Mouse (Mus musculus) adrenal gland, adult 8-10 months (tissue): ENCODE data around the gene Mcfd2. TPM values are rescaled to one million over a fixed set of nuclear protein-coding genes. Genes with fewer than 3 reads are reported as not detected.
A peak's percentile ranks its signal among the peaks of the same experiment; 100 is the strongest.
"Not testable (repeated sequence)": the region's sequence is repeated elsewhere in the genome, so short reads cannot be mapped to it uniquely, and the experiment has no call there.

Source experiments
- DNase-seq: peaks from one replicate; pipeline ENCODE4 v3.0.0; 2022
- total RNA-seq, 4 experiments: library from RNA; stranded (reverse); gene quantifications; 2 replicates each; pipeline ENCODE4 v1.2.4; 2022

Gene Mcfd2
- 100 to 1,000 TPM; 212 to 358 (median 282) TPM for total RNA-seq

- DNase-seq, result peak; percentile 94
These were observed at the start of gene Mcfd2 for GRCm38 (mm10) chr17:87265792-87266186. Gene Mcfd2 (minus strand): TSS chr17:87265935.

- DNase-seq, result peak; percentile 75
These were observed 49.3 kb upstream of the Mcfd2 start for GRCm38 (mm10) chr17:87315021-87315531.

- DNase-seq, result peak; percentile 35
These were observed 48.8 kb upstream of the Mcfd2 start for GRCm38 (mm10) chr17:87314530-87314946.

- no peak for DNase-seq
These were observed 48.4 kb upstream of the Mcfd2 start for GRCm38 (mm10) chr17:87314121-87314520.

- no peak for DNase-seq
These were observed 47.5 kb upstream of the Mcfd2 start for GRCm38 (mm10) chr17:87312924-87313870.

- no peak for DNase-seq
These were observed 46.6 kb upstream of the Mcfd2 start for GRCm38 (mm10) chr17:87312351-87312750.

GRCm38 (mm10) chr17:87310497-87310896 is 44.8 kb upstream of the Mcfd2 start:
- no peak for DNase-seq

GRCm38 (mm10) chr17:87309073-87309788 is 43.5 kb upstream of the Mcfd2 start:
- DNase-seq, result no peak

- DNase-seq, result no peak
These were observed 41.0 kb upstream of the Mcfd2 start for GRCm38 (mm10) chr17:87306746-87307145.

- DNase-seq, result no peak
These were observed 39.3 kb upstream of the Mcfd2 start for GRCm38 (mm10) chr17:87305065-87305464.

- DNase-seq, result peak; percentile 37
These were observed 38.6 kb upstream of the Mcfd2 start for GRCm38 (mm10) chr17:87304151-87304894.

- no peak for DNase-seq
These were observed 36.5 kb upstream of the Mcfd2 start for GRCm38 (mm10) chr17:87302014-87302794.

- DNase-seq, result not testable (repeated sequence)
These were observed 35.9 kb upstream of the Mcfd2 start for GRCm38 (mm10) chr17:87301607-87302006.

- no peak for DNase-seq
These were observed 34.6 kb upstream of the Mcfd2 start for GRCm38 (mm10) chr17:87300340-87300739.

GRCm38 (mm10) chr17:87298944-87299343 is 33.2 kb upstream of the Mcfd2 start:
- no peak for DNase-seq

GRCm38 (mm10) chr17:87296701-87297100 is 31.0 kb upstream of the Mcfd2 start:
- DNase-seq, result not testable (repeated sequence)

GRCm38 (mm10) chr17:87295738-87296137 is 30.0 kb upstream of the Mcfd2 start:
- DNase-seq, result no peak

- no peak for DNase-seq
These were observed 27.4 kb upstream of the Mcfd2 start for GRCm38 (mm10) chr17:87293125-87293524.

GRCm38 (mm10) chr17:87291782-87292181 is 26.0 kb upstream of the Mcfd2 start:
- DNase-seq, result no peak

GRCm38 (mm10) chr17:87291037-87291436 is 25.3 kb upstream of the Mcfd2 start:
- no peak for DNase-seq

GRCm38 (mm10) chr17:87289367-87289766 is 23.6 kb upstream of the Mcfd2 start:
- DNase-seq, result no peak

- DNase-seq, result no peak
These were observed 22.4 kb upstream of the Mcfd2 start for GRCm38 (mm10) chr17:87288131-87288530.
